Mouse (Mus musculus) telencephalon, adult 2 months (tissue): ENCODE measurements at regions not wholly inside any gene's neighbourhood (a gene's known extent, or its start where the extent isn't known, plus 50 kb on each side); places are given as distances from the start of the nearest gene placed in this dataset.
A peak's percentile ranks its signal among the peaks of the same experiment; 100 is the strongest.

ENCODE experiments used
- DNase-seq: peaks from one replicate; pipeline ENCODE4 v3.0.0-alpha.2; 2011; ENCODE audit warnings: low read depth, low spot score

- DNase-seq, result no peak
These were observed 288.5 kb upstream of the 4930412O13Rik start for GRCm38 (mm10) chr2:9592531-9592930.

DNA sequence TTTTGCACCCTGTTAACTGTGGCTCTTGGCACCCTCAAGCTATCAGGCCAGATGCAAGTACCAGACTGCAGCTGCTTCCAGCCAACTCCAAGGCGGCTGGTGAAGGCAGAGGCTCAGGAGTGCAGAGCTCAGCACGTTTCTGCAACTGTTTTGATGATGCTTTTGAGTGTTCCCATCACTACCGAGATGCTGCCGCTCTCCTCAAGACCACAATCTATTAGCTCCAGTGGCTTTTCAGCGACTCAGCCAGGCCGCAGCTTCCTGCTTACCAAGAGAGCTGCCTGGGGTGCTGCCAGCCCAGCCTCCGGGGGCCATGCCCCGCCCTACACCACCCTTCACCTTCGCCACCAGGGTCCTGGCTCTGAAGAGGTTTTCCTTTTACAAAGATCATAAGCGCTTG, 287.1 kb upstream of the 4930412O13Rik start:
- DNase-seq, result peak; percentile 11

DNA sequence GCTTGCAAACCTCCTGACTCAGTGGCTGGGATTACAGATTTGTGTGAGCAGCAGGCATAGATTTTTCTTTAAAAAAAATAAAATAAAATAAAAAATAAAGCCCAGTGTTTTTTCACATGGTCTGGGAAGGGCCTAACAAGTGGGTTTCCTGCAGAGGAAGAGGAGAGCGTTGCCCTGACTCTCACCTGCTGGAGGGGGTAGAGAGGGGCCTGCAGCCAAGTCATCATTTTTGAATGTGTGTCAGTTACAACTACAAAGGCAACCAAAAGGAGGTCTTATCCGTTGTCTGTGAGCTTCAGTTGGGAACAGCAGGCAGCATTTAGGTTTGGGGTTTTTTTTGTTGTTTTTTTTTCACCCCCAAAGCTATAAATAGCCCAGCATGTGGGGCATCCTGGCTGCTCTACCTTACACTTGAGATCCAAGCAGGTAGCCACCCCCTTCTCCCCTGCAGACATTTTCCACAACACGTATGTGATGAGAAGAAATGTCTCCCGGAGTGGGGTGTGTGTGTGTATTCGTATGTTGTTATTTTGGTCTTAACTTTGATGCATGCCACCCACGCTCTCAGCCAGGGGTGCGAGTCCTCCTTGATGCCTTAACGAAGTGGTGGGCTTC, 285.7 kb upstream of the 4930412O13Rik start:
- no peak for DNase-seq

DNA sequence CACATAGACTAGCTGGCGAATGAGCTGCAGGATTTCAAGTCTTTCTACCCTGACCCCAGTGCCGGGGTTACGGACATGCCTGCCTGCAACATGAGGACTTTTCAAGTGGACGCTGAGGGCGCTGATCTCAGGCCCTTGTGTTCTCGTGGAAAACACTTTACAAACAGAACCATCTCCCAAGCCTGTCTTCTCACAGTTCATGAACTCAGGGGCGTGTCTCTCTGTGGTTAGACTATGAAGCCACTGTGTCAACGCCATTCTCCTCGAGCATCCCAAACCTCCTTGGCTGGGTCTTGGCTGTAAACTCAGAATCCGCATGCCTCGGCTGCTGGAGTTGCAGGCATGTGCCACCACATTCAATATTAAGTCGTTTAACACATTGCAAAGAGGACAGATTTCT, 284.9 kb upstream of the 4930412O13Rik start:
- DNase-seq, result no peak

- no peak for DNase-seq
These were observed 276.1 kb upstream of the 4930412O13Rik start for GRCm38 (mm10) chr2:9604984-9605383.

DNA sequence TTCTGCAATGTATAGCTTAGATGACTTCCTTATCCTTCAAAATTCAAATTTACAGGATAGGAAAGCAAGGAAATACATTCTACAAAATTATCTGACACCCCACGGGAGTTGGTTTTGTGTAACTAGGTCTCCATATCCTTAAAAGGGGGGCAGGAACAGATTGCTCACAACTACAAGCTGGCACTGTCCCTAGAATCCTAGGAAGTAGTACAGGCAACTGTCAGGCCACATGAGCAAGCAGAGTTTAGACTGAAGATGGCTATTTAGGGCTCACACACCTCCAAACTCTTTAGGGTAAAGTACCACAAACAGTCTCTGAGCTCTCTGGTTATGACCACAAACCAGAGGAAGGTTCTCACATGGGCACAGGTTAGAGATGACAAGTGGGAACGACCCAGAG, 273.5 kb upstream of the 4930412O13Rik start:
- peak; percentile 28 for DNase-seq

- no peak for DNase-seq
These were observed 266.6 kb upstream of the 4930412O13Rik start for GRCm38 (mm10) chr2:9614415-9614814.

GRCm38 (mm10) chr2:9616292-9616691, 264.8 kb upstream of the 4930412O13Rik start:
- peak; percentile 18 for DNase-seq

- peak; percentile 75 for DNase-seq
These were observed 260.5 kb upstream of the 4930412O13Rik start for GRCm38 (mm10) chr2:9620303-9621244.

GRCm38 (mm10) chr2:9623702-9624101, 257.4 kb upstream of the 4930412O13Rik start:
- no peak for DNase-seq

DNA sequence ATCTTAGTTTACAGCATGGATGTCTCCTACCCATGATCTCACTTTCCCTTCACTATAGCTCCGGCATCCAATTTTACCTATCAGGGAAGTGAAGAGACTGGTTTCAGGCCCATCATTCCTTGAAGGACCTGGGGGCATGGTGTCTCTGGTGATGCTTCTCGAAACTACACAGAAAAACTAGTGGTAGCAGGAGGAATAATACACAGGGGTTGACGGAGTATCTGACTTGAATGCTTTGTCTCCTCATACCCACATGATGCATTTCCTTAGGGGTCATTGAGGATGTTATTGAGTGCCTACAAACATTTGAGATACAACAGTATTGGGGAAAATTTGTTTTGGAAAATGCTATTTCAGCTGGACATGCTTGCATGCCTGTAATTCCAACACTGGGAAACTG, 253.0 kb upstream of the 4930412O13Rik start:
- no peak for DNase-seq

DNA sequence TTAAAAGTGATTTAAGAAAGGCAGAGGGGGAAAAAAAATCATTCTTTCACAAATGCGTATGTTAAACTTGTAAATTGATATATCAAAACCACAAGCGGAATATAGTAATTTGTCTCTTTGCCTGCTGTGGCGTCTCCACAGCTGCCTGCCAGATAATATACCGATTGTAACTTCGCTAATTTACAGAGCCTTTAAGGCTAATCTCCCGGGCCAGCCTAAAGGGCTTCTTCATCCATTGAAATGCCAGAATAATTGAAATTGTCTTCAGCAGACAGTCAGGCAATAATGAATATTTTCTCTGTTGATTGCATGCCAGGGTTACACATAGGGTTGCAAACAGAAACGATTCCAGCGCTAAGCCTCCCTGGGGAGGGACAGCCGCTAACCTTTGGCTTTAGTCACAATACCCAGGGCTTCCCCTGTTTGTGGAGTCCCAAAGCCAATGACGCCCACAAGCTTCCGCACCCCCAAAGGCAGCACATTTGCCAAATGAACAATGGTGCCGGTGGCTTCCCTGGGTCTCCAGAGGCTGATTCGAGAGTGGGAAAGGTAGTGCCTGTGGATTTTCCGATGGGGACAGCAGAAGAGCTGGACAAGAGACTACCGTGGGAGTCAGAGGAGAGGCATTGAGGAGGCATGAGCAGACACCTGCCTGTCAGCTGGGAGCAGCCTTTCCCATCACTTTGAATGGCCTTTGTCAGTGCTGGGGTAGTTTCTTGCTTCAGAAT, 248.2 kb upstream of the 4930412O13Rik start:
- DNase-seq, result no peak

DNA sequence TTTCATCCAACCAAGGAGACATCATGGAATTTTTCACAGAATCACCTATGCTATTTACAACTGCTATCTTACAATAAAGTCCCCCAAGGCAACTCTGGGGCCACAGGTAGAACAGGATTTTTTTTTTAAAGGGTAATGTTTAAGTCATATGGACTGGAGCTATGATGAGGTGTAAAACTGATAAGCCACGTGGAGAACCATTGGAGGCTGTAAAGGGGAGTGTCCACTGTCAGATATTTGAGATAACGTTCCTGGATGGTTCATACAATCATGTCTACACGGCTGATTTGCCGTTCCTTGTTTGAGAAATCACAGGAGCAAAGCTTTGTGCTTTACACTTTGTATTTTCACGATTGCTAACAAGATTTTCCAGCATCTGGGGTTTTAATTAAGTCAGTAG, 241.8 kb upstream of the 4930412O13Rik start:
- DNase-seq, result no peak

DNA sequence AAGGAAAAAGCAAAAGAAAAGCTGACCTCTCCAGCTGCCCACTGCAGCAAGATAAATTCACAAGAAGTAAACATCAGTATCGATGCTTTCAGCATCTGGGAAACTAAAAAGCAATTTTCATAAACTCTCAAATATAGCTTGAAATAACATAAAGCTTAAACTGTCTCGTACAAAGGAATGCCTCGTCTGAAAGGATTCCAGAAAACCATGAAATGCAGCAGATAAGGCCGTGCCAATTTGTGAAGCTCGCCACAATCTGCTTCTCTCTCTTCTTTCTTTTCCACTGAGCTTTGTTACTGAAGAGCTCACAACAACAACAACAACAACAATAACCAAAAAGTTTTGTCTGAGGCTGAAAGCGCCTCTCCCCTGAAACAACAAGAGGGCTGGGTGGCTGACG, 239.4 kb upstream of the 4930412O13Rik start:
- DNase-seq, result no peak

GRCm38 (mm10) chr2:9642411-9642810, 238.6 kb upstream of the 4930412O13Rik start:
- DNase-seq, result no peak

DNA sequence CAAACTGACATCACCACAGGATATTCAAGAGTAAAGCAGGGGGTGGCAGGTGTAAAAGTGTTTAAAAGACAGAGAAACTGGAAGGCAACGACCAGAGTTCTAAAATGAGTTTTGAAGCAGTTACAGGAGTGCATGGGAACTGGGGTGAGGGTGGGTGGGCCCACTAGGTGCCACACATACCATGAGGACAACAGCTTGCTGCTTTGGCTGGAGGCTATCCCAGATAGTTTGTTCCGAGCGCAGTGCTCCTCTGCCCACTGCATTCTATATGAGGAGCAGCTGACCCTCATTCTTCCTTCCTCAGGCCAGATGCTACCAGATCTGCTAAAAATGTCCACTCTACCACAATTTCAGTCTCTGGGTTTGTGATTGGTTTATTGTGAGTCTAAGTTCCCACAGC, 234.6 kb upstream of the 4930412O13Rik start:
- peak; percentile 21 for DNase-seq

GRCm38 (mm10) chr2:9646963-9647362, 234.1 kb upstream of the 4930412O13Rik start:
- DNase-seq, result no peak

- DNase-seq, result no peak
These were observed 231.0 kb upstream of the 4930412O13Rik start for GRCm38 (mm10) chr2:9650082-9650481.

- DNase-seq, result no peak
These were observed 222.2 kb upstream of the 4930412O13Rik start for GRCm38 (mm10) chr2:9658880-9659279.

- no peak for DNase-seq
These were observed 211.4 kb upstream of the 4930412O13Rik start for GRCm38 (mm10) chr2:9669621-9670020.

- no peak for DNase-seq
These were observed 199.3 kb upstream of the 4930412O13Rik start for GRCm38 (mm10) chr2:9681691-9682152.

- DNase-seq, result no peak
These were observed 197.3 kb upstream of the 4930412O13Rik start for GRCm38 (mm10) chr2:9683673-9684210.
